16 mouse cellular contexts compared by ENCODE assay signal in the genomic region with DNA sequence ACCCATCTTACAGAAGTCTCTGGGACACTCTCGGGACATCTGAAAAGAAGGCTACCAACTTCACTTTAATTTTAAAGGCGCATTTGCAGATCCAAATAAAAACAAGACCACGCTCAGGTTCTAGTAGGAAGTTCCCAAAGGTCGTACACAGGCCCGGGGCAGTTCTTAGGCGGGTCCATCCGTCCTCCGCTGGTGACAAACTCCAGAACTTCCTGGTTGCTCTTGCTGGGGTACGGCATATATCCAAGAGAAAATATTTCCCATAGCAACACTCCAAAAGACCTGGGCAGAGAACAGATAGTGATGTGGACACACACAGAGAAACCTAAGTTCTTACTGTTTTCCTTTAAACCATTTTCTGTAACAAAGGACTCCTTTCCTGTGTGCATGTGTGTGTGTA.
A peak's percentile ranks its signal among the peaks of the same experiment; 100 is the strongest.
DNase-seq lines count a peak whose midpoint lies in the region; ATAC-seq and TF ChIP-seq lines count a peak whose summit lies in the region.
"Had no signal": no experiment of that assay in that cellular context is flagged by ENCODE, and none has a peak within 500 bp of the region (broad histone marks: within the 10 kb centered on the region; RNA-seq: fewer than 3 reads in every experiment).

No protein-coding gene starts in this region.

- no peaks in the 10 kb centered on the region for H3K27me3 ChIP-seq in heart, embryonic 11.5 days (ENCODE audit: control insufficient read depth, insufficient read depth, low read length)
- H3K27me3 ChIP-seq in heart, embryonic 10.5 days (ENCODE audit: insufficient read depth, poor library complexity, severe bottlenecking) = no peaks in the 10 kb centered on the region
- no peaks in the 10 kb centered on the region for H3K27me3 ChIP-seq in heart, embryonic 13.5 days (replicated peaks)
- no peaks in the 10 kb centered on the region for H3K27me3 ChIP-seq in heart, postnatal 0 days (ENCODE audit: control insufficient read depth, insufficient read depth, low read length)
- 0 out of 2 replicates have a peak, but pooled peaks cover 1% of the 10 kb centered on the region for H3K27me3 ChIP-seq in midbrain, embryonic 11.5 days (ENCODE audit: control insufficient read depth, insufficient read depth, low read length)
- H3K27me3 ChIP-seq in midbrain, embryonic 14.5 days (ENCODE audit: control insufficient read depth, insufficient read depth, low read length) = no peaks in the 10 kb centered on the region
- H3K27me3 ChIP-seq: CH12.LX; forebrain, embryonic 13.5 days had no signal

- H3K36me3 ChIP-seq in heart, embryonic 11.5 days (ENCODE audit: control insufficient read depth, insufficient read depth, low read length) = no peaks in the 10 kb centered on the region
- no peaks in the 10 kb centered on the region for H3K36me3 ChIP-seq in heart, embryonic 10.5 days
- no peaks in the 10 kb centered on the region for H3K36me3 ChIP-seq in heart, embryonic 13.5 days
- no peaks in the 10 kb centered on the region for H3K36me3 ChIP-seq in heart, postnatal 0 days (replicated peaks; ENCODE audit: control insufficient read depth, insufficient read depth, low read length)
- no peaks in the 10 kb centered on the region for H3K36me3 ChIP-seq in midbrain, embryonic 11.5 days (ENCODE audit: control insufficient read depth, insufficient read depth, low read length)
- no peaks in the 10 kb centered on the region for H3K36me3 ChIP-seq in midbrain, embryonic 14.5 days (ENCODE audit: control insufficient read depth, insufficient read depth, low read length)
- H3K36me3 ChIP-seq: embryonic facial prominence, embryonic 10.5 days; embryonic facial prominence, embryonic 12.5 days; G1E had no signal

- intact Hi-C loops in heart, postnatal 25 days (cut with DNase I) = loop anchor here (1.0 to 10.0 kb wide), 2 partner anchors 212 to 310 kb away; no protein-coding TSS in a partner anchor

- no peak overlapping the region for H3K27ac ChIP-seq in heart, embryonic 11.5 days (ENCODE audit: low read depth, low read length)
- H3K27ac ChIP-seq in heart, embryonic 10.5 days = no peak overlapping the region
- peak overlapping the region; percentile 62; the same call in 1 of the 2 replicates for H3K27ac ChIP-seq in heart, embryonic 13.5 days (replicated peaks)
- H3K27ac ChIP-seq in heart, postnatal 0 days (ENCODE audit: low read depth) = no peak overlapping the region
- H3K27ac ChIP-seq in midbrain, embryonic 11.5 days (ENCODE audit: low read depth, low read length) = no peak overlapping the region
- no peak overlapping the region for H3K27ac ChIP-seq in midbrain, embryonic 14.5 days (replicated peaks; ENCODE audit: low read depth, low read length)
- H3K27ac ChIP-seq: embryonic facial prominence, embryonic 10.5 days; embryonic facial prominence, embryonic 12.5 days; forebrain, embryonic 13.5 days had no signal

- no peak overlapping the region for H3K4me2 ChIP-seq in heart, embryonic 11.5 days
- no peak overlapping the region for H3K4me2 ChIP-seq in heart, embryonic 13.5 days
- H3K4me2 ChIP-seq in heart, postnatal 0 days (ENCODE audit: low read depth, low read length) = no peak overlapping the region
- H3K4me2 ChIP-seq in midbrain, embryonic 11.5 days = no peak overlapping the region
- no peak overlapping the region for H3K4me2 ChIP-seq in midbrain, embryonic 14.5 days (ENCODE audit: low read length)
- H3K4me2 ChIP-seq: embryonic facial prominence, embryonic 12.5 days; forebrain, embryonic 13.5 days had no signal

- no peaks in the 10 kb centered on the region for H3K9me3 ChIP-seq in heart, embryonic 11.5 days (replicated peaks; ENCODE audit: control insufficient read depth, low read length)
- H3K9me3 ChIP-seq in heart, embryonic 10.5 days = no peaks in the 10 kb centered on the region
- peaks cover 4% of the 10 kb centered on the region for H3K9me3 ChIP-seq in heart, embryonic 13.5 days
- no peaks in the 10 kb centered on the region for H3K9me3 ChIP-seq in heart, postnatal 0 days (replicated peaks; ENCODE audit: control insufficient read depth, low read length)
- no peaks in the 10 kb centered on the region for H3K9me3 ChIP-seq in midbrain, embryonic 11.5 days (ENCODE audit: control insufficient read depth, low read length)
- H3K9me3 ChIP-seq in midbrain, embryonic 14.5 days (ENCODE audit: control insufficient read depth, low read length) = no peaks in the 10 kb centered on the region
- H3K9me3 ChIP-seq: embryonic facial prominence, embryonic 10.5 days; embryonic facial prominence, embryonic 12.5 days; forebrain, embryonic 13.5 days had no signal

- WGBS in heart, embryonic 11.5 days (ENCODE audit: insufficient replicate concordance) = 65% methylated on average over 9 of the region's 9 CpGs
- 67% methylated on average over 9 of the region's 9 CpGs for WGBS in heart, embryonic 10.5 days
- WGBS in heart, embryonic 13.5 days = 64% methylated on average over 9 of the region's 9 CpGs
- WGBS in heart, postnatal 0 days = 70% methylated on average over 9 of the region's 9 CpGs
- WGBS in midbrain, embryonic 11.5 days = 91% methylated on average over 9 of the region's 9 CpGs
- 94% methylated on average over 9 of the region's 9 CpGs for WGBS in midbrain, embryonic 14.5 days

- no peak for DNase-seq in heart, embryonic 10.5 days (ENCODE audit: low spot score)
- no peak for DNase-seq in heart, adult 8-10 months (ENCODE audit: low spot score)
- peak; percentile 21 for DNase-seq in heart, postnatal 0 days (ENCODE audit: low spot score)
- no peak for DNase-seq in heart, postnatal 25 days (ENCODE audit: low spot score)
- DNase-seq in midbrain, embryonic 11.5 days (ENCODE audit: low spot score, missing footprints) = peak; percentile 37
- no peak for DNase-seq in midbrain, embryonic 14.5 days

- TF ChIP-seq EP300 in heart, postnatal 0 days (IDR thresholded peaks at IDR 0.05; ENCODE audit: low read depth) = no peak

- TF ChIP-seq CTCF in heart, postnatal 0 days (IDR thresholded peaks at IDR 0.05; ENCODE audit: low read depth) = no peak

- no peak overlapping the region for H3K9ac ChIP-seq in heart, embryonic 11.5 days (ENCODE audit: low read depth, low read length)
- H3K9ac ChIP-seq in heart, embryonic 13.5 days = no peak overlapping the region
- no peak overlapping the region for H3K9ac ChIP-seq in heart, postnatal 0 days (replicated peaks; ENCODE audit: low read depth, low read length)
- H3K9ac ChIP-seq in midbrain, embryonic 11.5 days (ENCODE audit: low read length) = no peak overlapping the region
- no peak overlapping the region for H3K9ac ChIP-seq in midbrain, embryonic 14.5 days (replicated peaks; ENCODE audit: low read length)
- H3K9ac ChIP-seq: embryonic facial prominence, embryonic 12.5 days; forebrain, embryonic 13.5 days had no signal

- H3K4me3 ChIP-seq in heart, embryonic 11.5 days (ENCODE audit: low read depth, low read length) = no peak overlapping the region
- H3K4me3 ChIP-seq in heart, embryonic 10.5 days = no peak overlapping the region
- no peak overlapping the region for H3K4me3 ChIP-seq in heart, embryonic 13.5 days
- H3K4me3 ChIP-seq in heart, postnatal 0 days (ENCODE audit: low read depth, low read length) = no peak overlapping the region
- H3K4me3 ChIP-seq in midbrain, embryonic 11.5 days (ENCODE audit: low read depth, low read length) = no peak overlapping the region
- no peak overlapping the region for H3K4me3 ChIP-seq in midbrain, embryonic 14.5 days (replicated peaks; ENCODE audit: low read depth, low read length)
- H3K4me3 ChIP-seq: embryonic facial prominence, embryonic 10.5 days; embryonic facial prominence, embryonic 12.5 days; forebrain, embryonic 13.5 days had no signal

- peak; percentile 72; the same call in 1 of the 2 replicates for ATAC-seq in heart, embryonic 11.5 days (replicated peaks; ENCODE audit: insufficient number of reproducible peaks, low FRiP score, low TSS enrichment)
- ATAC-seq in heart, embryonic 13.5 days (ENCODE audit: extremely low read depth, insufficient number of reproducible peaks, low FRiP score, low TSS enrichment) = no peak
- peak; percentile 62; the same call in 1 of the 2 replicates for ATAC-seq in heart, postnatal 0 days (ENCODE audit: insufficient read depth, low read depth)
- ATAC-seq in midbrain, embryonic 11.5 days (ENCODE audit: low FRiP score) = no peak
- no peak for ATAC-seq in midbrain, embryonic 14.5 days (ENCODE audit: low FRiP score, low TSS enrichment)
- ATAC-seq: activated CD4-positive, CD25-positive, alpha-beta regulatory T cell, adult 4 months; CD4-positive, CD25-positive, alpha-beta regulatory T cell, adult 4 months; forebrain, embryonic 13.5 days; Patski had no signal

- peaks cover under 1% of the 10 kb centered on the region; the same call in 1 of the 2 replicates for H3K4me1 ChIP-seq in heart, embryonic 11.5 days (ENCODE audit: control insufficient read depth, insufficient read depth, low read length)
- H3K4me1 ChIP-seq in heart, embryonic 10.5 days = 0 out of 2 replicates have a peak, but pooled peaks cover 2% of the 10 kb centered on the region
- 0 out of 2 replicates have a peak, but pooled peaks cover 1% of the 10 kb centered on the region for H3K4me1 ChIP-seq in heart, embryonic 13.5 days
- no peaks in the 10 kb centered on the region for H3K4me1 ChIP-seq in heart, postnatal 0 days (ENCODE audit: control insufficient read depth, insufficient read depth)
- peaks cover 1% of the 10 kb centered on the region; the same call in 1 of the 2 replicates for H3K4me1 ChIP-seq in midbrain, embryonic 11.5 days (ENCODE audit: control insufficient read depth, insufficient read depth, low read length)
- peaks cover under 1% of the 10 kb centered on the region for H3K4me1 ChIP-seq in midbrain, embryonic 14.5 days (ENCODE audit: control insufficient read depth, insufficient read depth, low read length)
- H3K4me1 ChIP-seq: embryonic facial prominence, embryonic 12.5 days; forebrain, embryonic 13.5 days had no signal

Comparison
In these comparisons a context has a peak if more than half of its experiments do, and no peak if none do; other contexts are left out.
1. ATAC-seq: peak in heart, embryonic 11.5 days (single experiment) and heart, postnatal 0 days (single experiment); none in heart, embryonic 13.5 days (single experiment), midbrain, embryonic 11.5 days (single experiment) and midbrain, embryonic 14.5 days (single experiment).
2. DNase-seq: peak in heart, postnatal 0 days (single experiment) and midbrain, embryonic 11.5 days (single experiment); none in heart, embryonic 10.5 days (single experiment), heart, adult 8-10 months (single experiment), heart, postnatal 25 days (single experiment) and midbrain, embryonic 14.5 days (single experiment).